Mouse (Mus musculus): ENCODE measurements around the gene 6030408B16Rik.
A peak's percentile ranks its signal among the peaks of the same experiment; 100 is the strongest.

Gene 6030408B16Rik

GRCm38 (mm10) chr15:101267053-101268032 is 25.7 kb upstream of the 6030408B16Rik start:
- no peak for DNase-seq

GRCm38 (mm10) chr15:101270101-101270820 is 22.8 kb upstream of the 6030408B16Rik start:
- DNase-seq: no peak

GRCm38 (mm10) chr15:101271107-101271506 is 21.9 kb upstream of the 6030408B16Rik start:
- no peak for DNase-seq

GRCm38 (mm10) chr15:101271513-101271912 is 21.5 kb upstream of the 6030408B16Rik start:
- DNase-seq: no peak

- no peak for DNase-seq
These were observed 18.6 kb upstream of the 6030408B16Rik start for GRCm38 (mm10) chr15:101274380-101274779.

GRCm38 (mm10) chr15:101277351-101277899 is 15.6 kb upstream of the 6030408B16Rik start:
- DNase-seq: no peak

- DNase-seq: no peak
These were observed 14.4 kb upstream of the 6030408B16Rik start for GRCm38 (mm10) chr15:101278589-101278988.

GRCm38 (mm10) chr15:101279430-101279999 is 13.5 kb upstream of the 6030408B16Rik start:
- no peak for DNase-seq

GRCm38 (mm10) chr15:101282471-101282870 is 10.5 kb upstream of the 6030408B16Rik start:
- no peak for DNase-seq

- DNase-seq: peak; percentile 67
These were observed 9.7 kb upstream of the 6030408B16Rik start for GRCm38 (mm10) chr15:101283183-101283910.

GRCm38 (mm10) chr15:101283911-101284750 is 8.9 kb upstream of the 6030408B16Rik start, which contains the start of gene Atg101:
Gene Atg101, plus strand, starts transcription at chr15:101284272.
- DNase-seq: peak; percentile 96

GRCm38 (mm10) chr15:101286129-101286770 is 6.8 kb upstream of the 6030408B16Rik start:
- peak; percentile 47 for DNase-seq

- DNase-seq: no peak
These were observed 5.7 kb upstream of the 6030408B16Rik start for GRCm38 (mm10) chr15:101287361-101287760.

- no peak for DNase-seq
These were observed 2.7 kb upstream of the 6030408B16Rik start for GRCm38 (mm10) chr15:101290354-101290753.

GRCm38 (mm10) chr15:101292012-101292411 is 1.0 kb upstream of the 6030408B16Rik start:
- DNase-seq: no peak

GRCm38 (mm10) chr15:101294028-101294894 is 1.2 kb downstream of the 6030408B16Rik start:
- DNase-seq: no peak

- DNase-seq: no peak
These were observed 2.1 kb downstream of the 6030408B16Rik start for GRCm38 (mm10) chr15:101295106-101295505.

- DNase-seq: no peak
These were observed 2.6 kb downstream of the 6030408B16Rik start for GRCm38 (mm10) chr15:101295616-101296015.

GRCm38 (mm10) chr15:101296091-101296490 is 3.1 kb downstream of the 6030408B16Rik start:
- DNase-seq: no peak

- DNase-seq: no peak
These were observed 5.0 kb downstream of the 6030408B16Rik start for GRCm38 (mm10) chr15:101297988-101298387.

Data from thymus, postnatal 4 days (tissue).